8 mouse cellular contexts compared by ENCODE assay signal in the genomic region with DNA sequence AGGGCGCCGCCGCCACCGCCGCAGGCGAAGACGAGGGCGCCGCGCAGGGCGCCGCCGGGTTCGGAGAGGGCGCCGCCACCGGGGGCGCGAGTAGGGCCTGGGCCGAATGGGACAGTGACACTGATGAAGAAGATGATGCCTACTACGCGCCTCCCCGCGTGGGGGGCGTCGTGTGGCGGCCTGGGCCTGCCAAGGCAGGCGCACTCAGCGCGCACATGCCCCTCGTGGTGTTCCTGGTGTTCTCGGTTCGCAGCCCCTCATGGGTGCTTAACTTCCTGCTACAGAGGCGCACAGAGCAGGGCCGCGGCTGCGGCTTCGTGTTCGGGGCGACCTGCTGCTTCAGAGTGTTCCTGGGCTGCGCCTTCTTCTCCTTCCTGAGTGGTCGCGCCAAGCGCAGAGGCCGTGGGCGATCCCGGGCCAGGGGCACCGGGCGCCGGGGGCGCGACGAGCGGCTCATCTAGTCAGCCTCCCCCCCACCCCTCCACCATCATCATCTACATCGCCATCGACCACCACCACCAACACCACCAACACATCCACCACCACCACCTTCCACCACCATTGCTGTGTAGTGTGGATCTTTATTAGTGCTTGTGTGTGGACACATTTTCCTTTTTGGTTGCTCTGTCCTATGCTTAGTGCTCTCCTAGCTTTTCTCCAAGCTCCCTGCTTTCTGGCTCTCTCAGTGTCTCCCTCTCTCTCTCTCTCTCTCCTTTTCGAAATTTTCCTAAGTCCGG. TPM values are rescaled to one million over a fixed set of nuclear protein-coding genes. Genes with fewer than 3 reads are reported as not detected.
DNase-seq lines count a peak whose midpoint lies in the region; ATAC-seq and TF ChIP-seq lines count a peak whose summit lies in the region.

No protein-coding gene starts in this region.

- peak overlapping the region; percentile 72 for H3K4me2 ChIP-seq in hindbrain, embryonic 14.5 days (replicated peaks)
- H3K4me2 ChIP-seq in liver, embryonic 12.5 days, result peak overlapping the region; percentile 100
- peak overlapping the region; percentile 62 for H3K4me2 ChIP-seq in neural tube, embryonic 12.5 days (replicated peaks)

- TF ChIP-seq CTCF in MEL (IDR thresholded peaks at IDR 0.05 in 2 of 3, conservative IDR thresholded peaks at IDR 0.05 in 1 of 3; ENCODE audit: control insufficient read depth in 1 of 3, insufficient read depth in 1 of 3, low read depth in 2 of 3, low read length in 3 of 3, poor library complexity in 1 of 3, severe bottlenecking in 1 of 3), result 0 out of 6 replicates have a peak, but pooled peaks of 1 of the 3 experiments have one; percentile 1

- peak; percentile 4 for ATAC-seq in hindbrain, embryonic 14.5 days (ENCODE audit: low FRiP score)
- ATAC-seq in liver, embryonic 12.5 days, result peak; percentile 4; the same call in 1 of the 2 replicates
- peak; percentile 25 for ATAC-seq in neural tube, embryonic 12.5 days (ENCODE audit: low FRiP score, low read depth)
- no peak for ATAC-seq in erythroid progenitor cell, adult 5-6 weeks (replicated peaks; ENCODE audit: low FRiP score, poor library complexity, severe bottlenecking)

- H3K27ac ChIP-seq in MEL (ENCODE audit: control insufficient read depth, low read depth, low read length), result peak overlapping the region; percentile 71
- H3K27ac ChIP-seq in embryonic facial prominence, embryonic 10.5 days (replicated peaks), result peak overlapping the region; percentile 100
- H3K27ac ChIP-seq in hindbrain, embryonic 14.5 days, result peak overlapping the region; percentile 100
- peak overlapping the region; percentile 92 for H3K27ac ChIP-seq in liver, embryonic 12.5 days
- peak overlapping the region; percentile 98 for H3K27ac ChIP-seq in neural tube, embryonic 12.5 days

- H3K9me3 ChIP-seq in MEL (replicated peaks; ENCODE audit: insufficient read depth, low read length), result no peaks in the 10 kb centered on the region
- H3K9me3 ChIP-seq in embryonic facial prominence, embryonic 10.5 days, result peaks cover 15% of the 10 kb centered on the region
- no peaks in the 10 kb centered on the region for H3K9me3 ChIP-seq in hindbrain, embryonic 14.5 days (ENCODE audit: control insufficient read depth, low read length)
- H3K9me3 ChIP-seq in liver, embryonic 12.5 days (replicated peaks), result 0 out of 2 replicates have a peak, but pooled peaks cover 12% of the 10 kb centered on the region
- H3K9me3 ChIP-seq in neural tube, embryonic 12.5 days, result peaks cover 6% of the 10 kb centered on the region; the same call in 1 of the 2 replicates

- TF ChIP-seq POLR2A in MEL (IDR thresholded peaks at IDR 0.05; ENCODE audit: control insufficient read depth in 1 of 2, insufficient read depth in 1 of 2, low read depth in 1 of 2, low read length in 2 of 2, poor library complexity in 1 of 2), result peak; percentile 12 to 43; a peak in 1 of 4 replicates

- peak overlapping the region; percentile 48 to 75 for H3K4me3 ChIP-seq in MEL (ENCODE audit: control insufficient read depth in 1 of 2, insufficient read depth in 1 of 2, low read depth in 2 of 2, low read length in 2 of 2)
- H3K4me3 ChIP-seq in embryonic facial prominence, embryonic 10.5 days, result peak overlapping the region; percentile 99
- H3K4me3 ChIP-seq in hindbrain, embryonic 14.5 days (replicated peaks; ENCODE audit: low read length), result peak overlapping the region; percentile 99
- peak overlapping the region; percentile 97 for H3K4me3 ChIP-seq in liver, embryonic 12.5 days
- H3K4me3 ChIP-seq in neural tube, embryonic 12.5 days, result peak overlapping the region; percentile 98

- H3K79me2 ChIP-seq in MEL (ENCODE audit: control insufficient read depth, insufficient read depth, low read length, poor library complexity), result peaks cover 67% of the 10 kb centered on the region

- intact Hi-C loops in gastrocnemius, postnatal 14 days (cut with DNase I; ENCODE audit: low total_unique reads), result loop anchor here (10.0 kb wide), 1 partner anchor 146 kb away; a partner anchor contains a TSS

- H3K4me1 ChIP-seq in MEL (ENCODE audit: control insufficient read depth in 1 of 2, insufficient read depth in 2 of 2, low read length in 2 of 2), result peaks cover 2 to 7% of the 10 kb centered on the region in 2 experiments; a peak in 2 of 4 replicates
- peaks cover 51% of the 10 kb centered on the region for H3K4me1 ChIP-seq in embryonic facial prominence, embryonic 10.5 days
- peaks cover 34% of the 10 kb centered on the region for H3K4me1 ChIP-seq in hindbrain, embryonic 14.5 days (replicated peaks; ENCODE audit: control insufficient read depth, insufficient read depth, low read length)
- peaks cover 48% of the 10 kb centered on the region for H3K4me1 ChIP-seq in liver, embryonic 12.5 days
- peaks cover 30% of the 10 kb centered on the region for H3K4me1 ChIP-seq in neural tube, embryonic 12.5 days

- H3K27me3 ChIP-seq in MEL (ENCODE audit: control insufficient read depth in 1 of 2, insufficient read depth in 2 of 2, low read length in 2 of 2), result no peaks in the 10 kb centered on the region
- H3K27me3 ChIP-seq in embryonic facial prominence, embryonic 10.5 days (replicated peaks; ENCODE audit: low read depth, poor library complexity, severe bottlenecking), result no peaks in the 10 kb centered on the region
- H3K27me3 ChIP-seq in hindbrain, embryonic 14.5 days (ENCODE audit: control insufficient read depth, insufficient read depth, low read length), result no peaks in the 10 kb centered on the region
- H3K27me3 ChIP-seq in liver, embryonic 12.5 days (replicated peaks), result 0 out of 2 replicates have a peak, but pooled peaks cover 7% of the 10 kb centered on the region
- no peaks in the 10 kb centered on the region for H3K27me3 ChIP-seq in neural tube, embryonic 12.5 days (replicated peaks)

- H3K9ac ChIP-seq in MEL (ENCODE audit: control insufficient read depth, low read depth, low read length, poor library complexity, severe bottlenecking), result peak overlapping the region; percentile 99
- H3K9ac ChIP-seq in hindbrain, embryonic 14.5 days, result peak overlapping the region; percentile 100
- H3K9ac ChIP-seq in liver, embryonic 12.5 days, result peak overlapping the region; percentile 98
- peak overlapping the region; percentile 99 for H3K9ac ChIP-seq in neural tube, embryonic 12.5 days

- peak; percentile 37 for DNase-seq in gastrocnemius, postnatal 14 days
- DNase-seq in gastrocnemius, adult 18-20 months (ENCODE audit: low spot score), result no peak
- DNase-seq in MEL (ENCODE audit: low read depth, low spot score), result peak; percentile 68
- no peak for DNase-seq in embryonic facial prominence, embryonic 10.5 days (ENCODE audit: low spot score)
- DNase-seq in hindbrain, embryonic 14.5 days (ENCODE audit: low spot score), result no peak

- peaks cover 0 to 26% of the 10 kb centered on the region in 2 experiments; a peak in 3 of 4 replicates for H3K36me3 ChIP-seq in MEL (ENCODE audit: control insufficient read depth in 1 of 2, insufficient read depth in 2 of 2, low read length in 2 of 2)
- peaks cover 24% of the 10 kb centered on the region for H3K36me3 ChIP-seq in embryonic facial prominence, embryonic 10.5 days (replicated peaks)
- no peaks in the 10 kb centered on the region for H3K36me3 ChIP-seq in hindbrain, embryonic 14.5 days (replicated peaks; ENCODE audit: control insufficient read depth, insufficient read depth)
- peaks cover 9% of the 10 kb centered on the region for H3K36me3 ChIP-seq in liver, embryonic 12.5 days
- H3K36me3 ChIP-seq in neural tube, embryonic 12.5 days, result no peaks in the 10 kb centered on the region

- TF ChIP-seq EP300 in MEL (IDR thresholded peaks at IDR 0.05; ENCODE audit: low read depth in 1 of 2, low read length in 2 of 2), result no peak

- TF ChIP-seq RAD21 in MEL (IDR thresholded peaks at IDR 0.05; ENCODE audit: low read depth, low read length), result no peak

- 42% methylated on average over 58 of the region's 58 CpGs for WGBS in embryonic facial prominence, embryonic 10.5 days
- WGBS in hindbrain, embryonic 14.5 days, result 42% methylated on average over 58 of the region's 58 CpGs
- 21% methylated on average over 58 of the region's 58 CpGs for WGBS in liver, embryonic 12.5 days (ENCODE audit: insufficient replicate concordance)
- 41% methylated on average over 56 of the region's 58 CpGs for WGBS in neural tube, embryonic 12.5 days

TF ChIP-seq in MEL, 35 proteins besides CTCF, POLR2A, EP300 and RAD21 (continues in another document):
- TF ChIP-seq UBTF (IDR thresholded peaks at IDR 0.05; ENCODE audit: borderline replicate concordance, insufficient read depth, low read depth, low read length) (0 out of 2 replicates have a peak, but pooled peaks have one; percentile 33), ZKSCAN1 (IDR thresholded peaks at IDR 0.05; ENCODE audit: low read depth, low read length) (peak; percentile 41; the same call in 1 of the 2 replicates), MAX (IDR thresholded peaks at IDR 0.05; ENCODE audit: low read length) (peak; percentile 70)

RNA-seq across cellular contexts. Expression of a gene that starts 17.4 kb away (rescaled TPM):
- total RNA-seq in gastrocnemius, postnatal 14 days (2021), result 1 to 10 TPM; 3.1 to 3.2 TPM
- 1 to 10 TPM; 1.9 TPM for total RNA-seq in gastrocnemius, adult 18-20 months (2021)
- 26.9 and 34.2 TPM in 2 replicates for total RNA-seq in MEL (2012; rRNA removed)
- 100 to 1,000 TPM in 1 of 2 experiments, not detected in 1; 171 TPM for polyA plus RNA-seq in MEL (2012; ENCODE audit: insufficient read depth in 1 of 2, insufficient read length in 2 of 2, low read depth in 1 of 2, low replicate concordance in 2 of 2, missing spikeins in 1 of 2)
- 11.9 and 14.6 TPM in 2 replicates for polyA plus RNA-seq in embryonic facial prominence, embryonic 10.5 days (2016; fragmentation: Nextera tagmentation; extraction: Ambion mirVana)
- polyA plus RNA-seq in hindbrain, embryonic 14.5 days (2014; fragmentation: Nextera tagmentation; extraction: Ambion mirVana), result 8.6 and 10.9 TPM in 2 replicates
- polyA plus RNA-seq in liver, embryonic 12.5 days (2016; fragmentation: Nextera tagmentation; extraction: Ambion mirVana), result 23.2 and 33.5 TPM in 2 replicates
- polyA plus RNA-seq in neural tube, embryonic 12.5 days (2016; fragmentation: Nextera tagmentation; extraction: Ambion mirVana), result 11.6 and 20.7 TPM in 2 replicates
- not detected in 2 replicates for total RNA-seq in erythroid progenitor cell, adult 5-6 weeks (2015; ENCODE audit: low replicate concordance)
- 0.61 and 11.9 TPM in 2 replicates for total RNA-seq in erythroid progenitor cell, adult 5-6 weeks (2017; ENCODE audit: low replicate concordance)

RNA-seq across cellular contexts. Expression of a gene that starts 45.0 kb away (rescaled TPM):
- 1,000 to 10,000 TPM; 1,660 to 1,705 TPM for total RNA-seq in gastrocnemius, postnatal 14 days (2021)
- 1,000 to 10,000 TPM; 1,321 to 1,349 TPM for total RNA-seq in gastrocnemius, adult 18-20 months (2021)
- 255 and 273 TPM in 2 replicates for total RNA-seq in MEL (2012; rRNA removed)
- 100 to 1,000 TPM; 383 to 447 TPM for polyA plus RNA-seq in MEL (2012; ENCODE audit: insufficient read depth in 1 of 2, insufficient read length in 2 of 2, low read depth in 1 of 2, low replicate concordance in 2 of 2, missing spikeins in 1 of 2)
- polyA plus RNA-seq in embryonic facial prominence, embryonic 10.5 days (2016; fragmentation: Nextera tagmentation; extraction: Ambion mirVana), result 1,270 and 1,303 TPM in 2 replicates
- 1,800 and 1,897 TPM in 2 replicates for polyA plus RNA-seq in hindbrain, embryonic 14.5 days (2014; fragmentation: Nextera tagmentation; extraction: Ambion mirVana)
- polyA plus RNA-seq in liver, embryonic 12.5 days (2016; fragmentation: Nextera tagmentation; extraction: Ambion mirVana), result 565 and 587 TPM in 2 replicates
- polyA plus RNA-seq in neural tube, embryonic 12.5 days (2016; fragmentation: Nextera tagmentation; extraction: Ambion mirVana), result 1,608 and 1,653 TPM in 2 replicates
- 338 and 377 TPM in 2 replicates for total RNA-seq in erythroid progenitor cell, adult 5-6 weeks (2015; ENCODE audit: low replicate concordance)
- total RNA-seq in erythroid progenitor cell, adult 5-6 weeks (2017; ENCODE audit: low replicate concordance), result 196 and 201 TPM in 2 replicates

Comparison
In these comparisons a context has a peak if more than half of its experiments do, and no peak if none do; other contexts are left out.
1. DNase-seq: peak in gastrocnemius, postnatal 14 days (single experiment) and MEL (single experiment); none in gastrocnemius, adult 18-20 months (single experiment), embryonic facial prominence, embryonic 10.5 days (single experiment) and hindbrain, embryonic 14.5 days (single experiment).
2. Peak in every context shown above with its lines, with median percentiles within 50 percentile points of each other: H3K27ac ChIP-seq, H3K4me3 ChIP-seq, H3K9ac ChIP-seq and H3K4me2 ChIP-seq.